Mouse (Mus musculus) embryonic fibroblast, embryonic 13.5 days (primary cell): ENCODE data around the gene Ces1h. TPM values are rescaled to one million over a fixed set of nuclear protein-coding genes. Genes with fewer than 3 reads are reported as not detected.

Experiments
- H3K27ac ChIP-seq: 2 replicates; pipeline ENCODE4 v1.5.1; 2012; ENCODE audit warnings: low read length, control low read depth, inconsistent platforms; ENCODE audit not compliant: insufficient read depth
- H3K4me1 ChIP-seq: 2 replicates; pipeline ENCODE4 v1.6.1; 2011; ENCODE audit warnings: low read length; ENCODE audit not compliant: control insufficient read depth, insufficient read depth
- H3K4me3 ChIP-seq: 2 replicates; pipeline ENCODE4 v1.5.1; 2011; ENCODE audit warnings: mild to moderate bottlenecking, control low read depth, low read length; ENCODE audit not compliant: insufficient read depth
- CTCF ChIP-seq: IDR thresholded peaks from 2 replicates; pipeline ENCODE4 v1.5.1; 2011; ENCODE audit warnings: mild to moderate bottlenecking, control low read depth, low read length, moderate library complexity, borderline replicate concordance; ENCODE audit not compliant: insufficient read depth
- POLR2A ChIP-seq: IDR thresholded peaks from 2 replicates; pipeline ENCODE4 v1.6.1; 2011; ENCODE audit warnings: low read depth, mild to moderate bottlenecking, control low read depth, low read length, moderate library complexity
- polyA plus RNA-seq: library from polyadenylated mRNA; stranded (reverse); fragments of >200 nt; gene quantifications from 2 replicates; pipeline ENCODE4 v1.2.4, GENCODE M21; 2011; ENCODE audit warnings: low read depth; ENCODE audit not compliant: missing spikeins, insufficient read length

The Ces1h gene
- polyA plus RNA-seq, 1 experiment = not detected

- H3K4me3 ChIP-seq = no peak overlapping the region
- no peak overlapping the region for H3K27ac ChIP-seq
- TF ChIP-seq CTCF = no peak
- no peak for TF ChIP-seq POLR2A
- no peaks in the 10 kb centered on the region for H3K4me1 ChIP-seq
These were observed 48.4 kb downstream of the Ces1h start for GRCm38 (mm10) chr8:93331151-93331550.

GRCm38 (mm10) chr8:93325123-93325522, 54.4 kb downstream of the Ces1h start:
- no peak overlapping the region for H3K4me3 ChIP-seq
- TF ChIP-seq CTCF (no peak), POLR2A (no peak)
- H3K4me1 ChIP-seq = no peaks in the 10 kb centered on the region
- H3K27ac ChIP-seq = no peak overlapping the region

- no peak overlapping the region for H3K4me3 ChIP-seq
- TF ChIP-seq CTCF (no peak), POLR2A (no peak)
- H3K27ac ChIP-seq = no peak overlapping the region
- no peaks in the 10 kb centered on the region for H3K4me1 ChIP-seq
These were observed 62.5 kb downstream of the Ces1h start for GRCm38 (mm10) chr8:93317031-93317430.

- no peak overlapping the region for H3K4me3 ChIP-seq
- H3K27ac ChIP-seq = no peak overlapping the region
- H3K4me1 ChIP-seq = no peaks in the 10 kb centered on the region
- TF ChIP-seq CTCF = no peak
- TF ChIP-seq POLR2A = no peak
These were observed 64.0 kb downstream of the Ces1h start for GRCm38 (mm10) chr8:93315557-93315956.

Other genes with a start within 250 kb of the Ces1h start
- gene Ces1c, start 248.4 kb downstream of the Ces1h start, polyA plus RNA-seq = not detected in 2 replicates
- gene Ces1d, start 181.9 kb downstream of the Ces1h start, polyA plus RNA-seq = not detected in 2 replicates
- not detected in 2 replicates for gene Ces1e, start 150.1 kb downstream of the Ces1h start, polyA plus RNA-seq
- gene Ces1f, start 100.0 kb downstream of the Ces1h start, polyA plus RNA-seq = not detected in 2 replicates
- not detected in 2 replicates for gene Ces1g, start 42.4 kb downstream of the Ces1h start, polyA plus RNA-seq
- not detected in 2 replicates for gene Ces5a, start 156.1 kb upstream of the Ces1h start, polyA plus RNA-seq